ENCODE assay signal across 11 mouse cellular contexts in the genomic region with DNA sequence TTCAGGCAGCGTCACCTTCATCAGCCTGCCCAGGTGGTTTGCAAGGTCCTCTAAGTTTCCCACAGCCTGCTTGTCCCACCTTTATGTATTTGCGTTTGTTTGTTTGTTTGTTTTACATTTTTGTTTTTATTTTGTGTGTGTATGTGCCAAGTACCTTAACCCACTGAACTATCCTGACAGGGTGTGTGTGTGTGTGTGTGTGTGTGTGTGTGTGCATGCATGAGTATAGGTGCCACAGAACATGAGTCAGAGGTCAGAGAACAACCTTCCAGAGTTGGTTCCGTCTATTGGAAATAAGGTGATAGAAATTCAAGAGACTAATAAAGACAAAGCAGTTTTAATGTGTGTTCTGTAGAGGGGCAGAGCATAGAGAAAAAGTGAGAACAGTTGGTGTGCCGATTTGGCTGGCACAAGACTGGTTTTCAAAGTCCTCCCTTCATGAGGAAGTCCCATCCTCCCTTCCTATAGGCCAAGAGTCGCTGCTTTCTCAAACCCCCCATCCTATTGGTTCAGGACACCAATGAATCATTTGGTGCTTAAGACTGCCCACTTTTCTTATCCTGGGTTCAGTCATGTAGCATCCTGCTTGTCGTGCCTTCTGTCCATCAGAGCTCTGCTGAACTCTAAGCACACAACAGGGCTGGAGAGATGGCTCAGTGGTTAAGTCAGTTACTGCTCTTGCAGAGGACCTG. TPM values are rescaled to one million over a fixed set of nuclear protein-coding genes. Genes with fewer than 3 reads are reported as not detected.
DNase-seq lines count a peak whose midpoint lies in the region; ATAC-seq and TF ChIP-seq lines count a peak whose summit lies in the region.
"Had no signal": no experiment of that assay in that cellular context is flagged by ENCODE, and none has a peak within 500 bp of the region (broad histone marks: within the 10 kb centered on the region; RNA-seq: fewer than 3 reads in every experiment).

No protein-coding gene starts in this region.

- no peaks in the 10 kb centered on the region for H3K27me3 ChIP-seq in liver, embryonic 11.5 days (replicated peaks; ENCODE audit: control insufficient read depth, insufficient read depth, low read length)
- H3K27me3 ChIP-seq in E14TG2a.4 (ENCODE audit: insufficient read depth, low read length): no peaks in the 10 kb centered on the region
- H3K27me3 ChIP-seq: hindbrain, embryonic 15.5 days; kidney, embryonic 15.5 days had no signal

- peak; percentile 71 for ATAC-seq in liver, embryonic 11.5 days (replicated peaks; ENCODE audit: low FRiP score)
- ATAC-seq in megakaryocyte-erythroid progenitor cell, adult 5-6 weeks (replicated peaks; ENCODE audit: low FRiP score, low TSS enrichment, poor library complexity, severe bottlenecking): peak; percentile 86
- no peak for ATAC-seq in frontal cortex, adult (ENCODE audit: low TSS enrichment)

- H3K4me3 ChIP-seq in liver, embryonic 11.5 days (ENCODE audit: low read depth, low read length): no peak overlapping the region
- peak overlapping the region; percentile 30; the same call in 1 of the 2 replicates for H3K4me3 ChIP-seq in E14TG2a.4 (replicated peaks; ENCODE audit: low read length)
- no peak overlapping the region for H3K4me3 ChIP-seq in brown adipose tissue, adult 24 weeks (ENCODE audit: insufficient read depth, low read depth, low read length)
- H3K4me3 ChIP-seq: hindbrain, embryonic 15.5 days; kidney, embryonic 15.5 days; limb, embryonic 10.5 days had no signal

- TF ChIP-seq CTCF in E14TG2a.4 (conservative IDR thresholded peaks at IDR 0.05; ENCODE audit: low read length): no peak

- no peak overlapping the region for H3K4me2 ChIP-seq in liver, embryonic 11.5 days
- H3K4me2 ChIP-seq: hindbrain, embryonic 15.5 days; kidney, embryonic 15.5 days had no signal

- 61% methylated on average over 6 of the region's 6 CpGs for WGBS in liver, embryonic 11.5 days

- no peaks in the 10 kb centered on the region for H3K9me3 ChIP-seq in liver, embryonic 11.5 days (ENCODE audit: control insufficient read depth, low read length)
- no peaks in the 10 kb centered on the region for H3K9me3 ChIP-seq in E14TG2a.4 (ENCODE audit: low read length)
- H3K9me3 ChIP-seq: hindbrain, embryonic 15.5 days; kidney, embryonic 15.5 days; limb, embryonic 10.5 days had no signal

- no peaks in the 10 kb centered on the region for H3K36me3 ChIP-seq in liver, embryonic 11.5 days (ENCODE audit: control insufficient read depth, insufficient read depth, low read length)
- no peaks in the 10 kb centered on the region for H3K36me3 ChIP-seq in E14TG2a.4 (ENCODE audit: insufficient read depth, low read length)
- H3K36me3 ChIP-seq: hindbrain, embryonic 15.5 days; kidney, embryonic 15.5 days; limb, embryonic 10.5 days had no signal

- no peak overlapping the region for H3K27ac ChIP-seq in liver, embryonic 11.5 days (ENCODE audit: low read depth, low read length)
- peak overlapping the region; percentile 19; the same call in 1 of the 2 replicates for H3K27ac ChIP-seq in brown adipose tissue, adult 24 weeks (replicated peaks; ENCODE audit: low read depth, low read length)
- H3K27ac ChIP-seq: hindbrain, embryonic 15.5 days; kidney, embryonic 15.5 days; limb, embryonic 10.5 days had no signal

- no peak for DNase-seq in liver, embryonic 11.5 days (ENCODE audit: low spot score)
- no peak for DNase-seq in liver
- no peak for DNase-seq in Muller cell, postnatal 12 days (ENCODE audit: inconsistent ontology term)
- DNase-seq: cerebellum, adult 9-11 months had no signal

- peaks cover 3% of the 10 kb centered on the region; the same call in 1 of the 2 replicates for H3K4me1 ChIP-seq in liver, embryonic 11.5 days (replicated peaks; ENCODE audit: control insufficient read depth, insufficient read depth, low read length)
- H3K4me1 ChIP-seq in E14TG2a.4 (replicated peaks; ENCODE audit: low read depth, low read length): peaks cover 81% of the 10 kb centered on the region
- H3K4me1 ChIP-seq in brown adipose tissue, adult 24 weeks (ENCODE audit: control insufficient read depth, insufficient read depth, insufficient read length, low read length): peaks cover 7% of the 10 kb centered on the region; the same call in 1 of the 2 replicates
- H3K4me1 ChIP-seq: hindbrain, embryonic 15.5 days had no signal

- H3K9ac ChIP-seq in liver, embryonic 11.5 days (ENCODE audit: low read depth, low read length): no peak overlapping the region
- H3K9ac ChIP-seq: hindbrain, embryonic 15.5 days; kidney, embryonic 15.5 days had no signal

RNA-seq across cellular contexts. Expression of gene Map4, which starts 23.3 kb away (rescaled TPM):
- polyA plus RNA-seq in liver, embryonic 11.5 days (2014; fragmentation: Nextera tagmentation; extraction: Ambion mirVana): 30.4 and 33.0 TPM in 2 replicates
- polyA plus RNA-seq in brown adipose tissue, adult 24 weeks (2012; ENCODE audit: insufficient read depth, insufficient read length, missing spikeins): 34.0 and 36.5 TPM in 2 replicates
- 12.9 and 14.3 TPM in 2 replicates for total RNA-seq in megakaryocyte-erythroid progenitor cell, adult 5-6 weeks (2014; fragmentation: Nextera tagmentation)
- total RNA-seq in megakaryocyte-erythroid progenitor cell, adult 5-6 weeks (2017): 7.8 and 12.8 TPM in 2 replicates

RNA-seq across cellular contexts. Expression of gene Cdc25a, which starts 32.5 kb away (rescaled TPM):
- 39.8 and 42.5 TPM in 2 replicates for polyA plus RNA-seq in liver, embryonic 11.5 days (2014; fragmentation: Nextera tagmentation; extraction: Ambion mirVana)
- polyA plus RNA-seq in brown adipose tissue, adult 24 weeks (2012; ENCODE audit: insufficient read depth, insufficient read length, missing spikeins): 1.7 and 4.0 TPM in 2 replicates
- 58.2 and 61.3 TPM in 2 replicates for total RNA-seq in megakaryocyte-erythroid progenitor cell, adult 5-6 weeks (2014; fragmentation: Nextera tagmentation)
- 46.7 and 58.8 TPM in 2 replicates for total RNA-seq in megakaryocyte-erythroid progenitor cell, adult 5-6 weeks (2017)

RNA-seq across cellular contexts. Expression of gene Camp, which starts 58.5 kb away (rescaled TPM):
- polyA plus RNA-seq in liver, embryonic 11.5 days (2014; fragmentation: Nextera tagmentation; extraction: Ambion mirVana): 13.5 and 15.8 TPM in 2 replicates
- polyA plus RNA-seq in brown adipose tissue, adult 24 weeks (2012; ENCODE audit: insufficient read depth, insufficient read length, missing spikeins): not detected in 2 replicates
- total RNA-seq in megakaryocyte-erythroid progenitor cell, adult 5-6 weeks (2014; fragmentation: Nextera tagmentation): 306 TPM in 1 of 2 replicates, not detected in the other
- total RNA-seq in megakaryocyte-erythroid progenitor cell, adult 5-6 weeks (2017): 9.3 and 29.3 TPM in 2 replicates
- polyA plus RNA-seq: limb, embryonic 10.5 days had no signal

Comparison
In these comparisons a context has a peak if more than half of its experiments do, and no peak if none do; other contexts are left out.
1. RNA of gene Camp, which starts 58.5 kb away (polyA plus RNA-seq): 13.5 to 15.8 TPM in liver, embryonic 11.5 days; not detected in brown adipose tissue, adult 24 weeks; every median in the first group is over 10 times any median in the second.